Mouse (Mus musculus): ENCODE measurements around the gene Dync1i1. TPM values are rescaled to one million over a fixed set of nuclear protein-coding genes. Genes with fewer than 3 reads are reported as not detected.

Dync1i1 gene
- total and polyA plus RNA-seq, 3 experiments: not detected

DNA sequence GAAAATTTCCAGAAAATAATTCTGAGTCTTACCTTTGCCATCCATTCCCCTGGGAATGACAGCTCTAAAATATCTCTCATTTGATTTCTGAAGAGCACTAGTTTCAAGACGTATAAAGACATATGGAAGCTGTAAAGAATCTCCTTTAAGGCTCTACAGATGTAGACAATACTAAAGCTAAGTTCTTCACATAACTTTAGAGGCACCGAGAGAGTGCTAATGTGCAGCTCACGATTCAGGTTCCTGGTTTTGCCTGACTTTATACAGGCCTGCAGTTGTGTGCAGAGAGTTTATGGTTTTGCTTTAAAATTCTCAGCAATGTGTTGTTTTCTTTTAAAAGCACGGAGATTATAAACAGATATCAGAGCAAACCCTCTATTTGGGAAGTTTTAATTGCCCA lies 242.1 kb downstream of the Dync1i1 start:
- TF ChIP-seq CHD2 (IDR thresholded peaks at IDR 0.05; ENCODE audit: low read length) (no peak), E2F4 (IDR thresholded peaks at IDR 0.05; ENCODE audit: borderline replicate concordance, low read depth, low read length) (no peak), POLR2AphosphoS2 (IDR thresholded peaks at IDR 0.05; ENCODE audit: low read length) (no peak), ZMIZ1 (IDR thresholded peaks at IDR 0.05; ENCODE audit: low read depth, low read length) (no peak), ZC3H11A (IDR thresholded peaks at IDR 0.05; ENCODE audit: low read depth, low read length) (no peak), ZNF384 (IDR thresholded peaks at IDR 0.05; ENCODE audit: low read depth, low read length) (no peak), JUND (IDR thresholded peaks at IDR 0.05; ENCODE audit: low read depth, low read length) (no peak), BHLHE40 (IDR thresholded peaks at IDR 0.05; ENCODE audit: borderline replicate concordance, low read depth, low read length) (no peak), POLR2AphosphoS5 (IDR thresholded peaks at IDR 0.05; ENCODE audit: borderline replicate concordance, low read depth, low read length) (no peak), MAX (IDR thresholded peaks at IDR 0.05; ENCODE audit: low read length) (no peak), RCOR1 (IDR thresholded peaks at IDR 0.05; ENCODE audit: low read depth, low read length) (no peak), NELFE (IDR thresholded peaks at IDR 0.05; ENCODE audit: low read depth, low read length) (no peak), ZKSCAN1 (IDR thresholded peaks at IDR 0.05; ENCODE audit: low read depth, low read length) (no peak), KAT2A (conservative IDR thresholded peaks at IDR 0.05; ENCODE audit: low read depth, low read length) (no peak), GABPA (IDR thresholded peaks at IDR 0.05; ENCODE audit: low read depth, low read length) (no peak)
- H3K4me3 ChIP-seq (ENCODE audit: control insufficient read depth in 1 of 2, insufficient read depth in 1 of 2, low read depth in 2 of 2, low read length in 2 of 2): no peak overlapping the region

DNA sequence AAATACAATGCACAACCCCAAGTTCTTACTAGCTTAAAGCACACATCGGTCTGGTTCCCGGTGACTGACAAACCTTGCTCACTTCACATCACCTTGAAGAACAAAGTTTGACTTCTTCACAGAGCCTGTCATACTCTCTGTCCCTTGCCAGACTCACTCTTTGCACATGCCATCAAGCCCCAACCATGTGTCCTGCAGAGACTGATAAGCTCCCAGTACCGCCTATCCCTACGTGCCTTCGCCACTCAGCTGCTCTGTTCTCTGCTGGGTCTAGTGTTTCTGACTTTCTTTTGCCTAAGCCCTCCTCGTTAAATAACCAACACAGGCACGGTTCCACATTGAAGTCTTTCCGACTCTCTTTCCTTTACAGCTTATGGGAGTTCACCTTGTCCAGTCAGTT lies 244.2 kb downstream of the Dync1i1 start:
- no peak overlapping the region for H3K4me3 ChIP-seq (ENCODE audit: control insufficient read depth in 1 of 2, insufficient read depth in 1 of 2, low read depth in 2 of 2, low read length in 2 of 2)
- no peaks in the 10 kb centered on the region for H3K4me1 ChIP-seq (ENCODE audit: control insufficient read depth in 1 of 2, insufficient read depth in 2 of 2, low read length in 2 of 2)
- H3K27me3 ChIP-seq (ENCODE audit: control insufficient read depth in 1 of 2, insufficient read depth in 2 of 2, low read length in 2 of 2): no peaks in the 10 kb centered on the region
- TF ChIP-seq ZKSCAN1 (IDR thresholded peaks at IDR 0.05; ENCODE audit: low read depth, low read length): no peak
- no peak for TF ChIP-seq CHD1 (IDR thresholded peaks at IDR 0.05; ENCODE audit: low read depth, low read length)
- no peak for TF ChIP-seq POLR2AphosphoS2 (IDR thresholded peaks at IDR 0.05; ENCODE audit: low read length)
- TF ChIP-seq HCFC1 (IDR thresholded peaks at IDR 0.05; ENCODE audit: low read depth, low read length): no peak
- TF ChIP-seq MXI1 (IDR thresholded peaks at IDR 0.05; ENCODE audit: low read depth, low read length): no peak
- TF ChIP-seq BHLHE40 (IDR thresholded peaks at IDR 0.05; ENCODE audit: borderline replicate concordance, low read depth, low read length): no peak
- H3K9ac ChIP-seq (ENCODE audit: control insufficient read depth, low read depth, low read length, poor library complexity, severe bottlenecking): no peak overlapping the region
- H3K79me2 ChIP-seq (ENCODE audit: control insufficient read depth, insufficient read depth, low read length, poor library complexity): no peaks in the 10 kb centered on the region
- H3K9me3 ChIP-seq (replicated peaks; ENCODE audit: insufficient read depth, low read length): no peaks in the 10 kb centered on the region
- no peaks in the 10 kb centered on the region for H3K36me3 ChIP-seq (ENCODE audit: control insufficient read depth in 1 of 2, insufficient read depth in 2 of 2, low read length in 2 of 2)
- H3K27ac ChIP-seq (ENCODE audit: control insufficient read depth, low read depth, low read length): no peak overlapping the region
- DNase-seq (ENCODE audit: low read depth, low spot score): no peak

More for the DNA sequence above, 242.1 kb downstream of the Dync1i1 start:
- Histone ChIP-seq H3K4me1 (ENCODE audit: control insufficient read depth in 1 of 2, insufficient read depth in 2 of 2, low read length in 2 of 2) (no peaks in the 10 kb centered on the region), H3K9ac (ENCODE audit: control insufficient read depth, low read depth, low read length, poor library complexity, severe bottlenecking) (no peak overlapping the region), H3K27me3 (ENCODE audit: control insufficient read depth in 1 of 2, insufficient read depth in 2 of 2, low read length in 2 of 2) (no peaks in the 10 kb centered on the region), H3K36me3 (ENCODE audit: control insufficient read depth in 1 of 2, insufficient read depth in 2 of 2, low read length in 2 of 2) (no peaks in the 10 kb centered on the region), H3K79me2 (ENCODE audit: control insufficient read depth, insufficient read depth, low read length, poor library complexity) (no peaks in the 10 kb centered on the region), H3K9me3 (replicated peaks; ENCODE audit: insufficient read depth, low read length) (no peaks in the 10 kb centered on the region), H3K27ac (ENCODE audit: control insufficient read depth, low read depth, low read length) (no peak overlapping the region)
- DNase-seq (ENCODE audit: low read depth, low spot score): no peak
